Comparison of ENCODE assay signal across 12 mouse cellular contexts in the genomic region with DNA sequence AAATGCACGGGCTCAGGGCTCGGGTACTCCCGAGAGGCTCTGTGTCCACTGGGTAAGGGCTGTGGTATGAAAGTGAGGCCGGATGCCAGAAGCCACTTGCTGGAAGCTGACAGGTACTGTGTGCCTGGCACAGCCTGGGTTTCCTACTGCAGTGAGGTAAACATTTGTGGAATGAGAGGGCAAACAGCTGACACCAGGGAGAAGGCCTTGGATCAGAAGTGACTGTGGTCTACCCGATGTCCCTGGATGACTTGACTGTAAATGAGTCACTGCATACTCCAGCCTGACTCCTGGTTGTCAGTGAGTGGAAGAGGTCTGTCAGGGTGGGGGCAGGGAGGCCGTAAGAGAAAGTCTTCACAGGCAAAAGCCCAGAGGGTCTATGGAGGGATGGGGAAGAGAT. TPM values are rescaled to one million over a fixed set of nuclear protein-coding genes. Genes with fewer than 3 reads are reported as not detected.
DNase-seq lines count a peak whose midpoint lies in the region; ATAC-seq and TF ChIP-seq lines count a peak whose summit lies in the region.
"Had no signal": no experiment of that assay in that cellular context is flagged by ENCODE, and none has a peak within 500 bp of the region (broad histone marks: within the 10 kb centered on the region; RNA-seq: fewer than 3 reads in every experiment).

No protein-coding gene starts in this region.

- H3K27ac ChIP-seq in gastrocnemius, adult 2 months, result peak overlapping the region; percentile 43
- H3K27ac ChIP-seq in heart, embryonic 13.5 days (replicated peaks), result peak overlapping the region; percentile 29; the same call in 1 of the 2 replicates
- H3K27ac ChIP-seq in forebrain, embryonic 13.5 days, result no peak overlapping the region
- H3K27ac ChIP-seq: hindbrain, embryonic 14.5 days had no signal

- H3K9ac ChIP-seq in heart, embryonic 13.5 days, result peak overlapping the region; percentile 2; the same call in 1 of the 2 replicates
- H3K9ac ChIP-seq in forebrain, embryonic 13.5 days, result no peak overlapping the region
- H3K9ac ChIP-seq: hindbrain, embryonic 14.5 days had no signal

- TF ChIP-seq CTCF in gastrocnemius, adult 2 months (IDR thresholded peaks at IDR 0.05), result no peak
- TF ChIP-seq CTCF in Patski (IDR thresholded peaks at IDR 0.05), result no peak

- CTCF ChIA-PET in Patski (lab: Charles Lee), result interaction anchor here (0.9 to 1.5 kb wide), 2 partner anchors 33 to 71 kb away, joined by 3 to 4 read pairs; no protein-coding TSS in a partner anchor

- POLR2A ChIA-PET in Patski (lab: Charles Lee), result interaction anchor here (0.7 to 1.7 kb wide), 2 partner anchors 16 to 27 kb away, joined by 8 to 9 read pairs; partner anchors contain the start of gene Ttc39a

- no peak overlapping the region for H3K4me2 ChIP-seq in heart, embryonic 13.5 days
- H3K4me2 ChIP-seq in forebrain, embryonic 13.5 days, result no peak overlapping the region
- H3K4me2 ChIP-seq: hindbrain, embryonic 14.5 days had no signal

- intact Hi-C loops in gastrocnemius, adult 2 months (cut with DNase I), result no loop called here
- intact Hi-C loops in gastrocnemius, postnatal 36 days (cut with DNase I), result no loop called here

- peak; percentile 60 for DNase-seq in gastrocnemius, adult 2 months
- no peak for DNase-seq in gastrocnemius, postnatal 36 days
- no peak for DNase-seq in Patski (ENCODE audit: low read depth, low spot score)
- DNase-seq in lung, adult 18-20 months, result peak; percentile 73 to 81
- no peak for DNase-seq in frontal cortex, adult 2 months (ENCODE audit: extremely low spot score in 1 of 2, low spot score in 1 of 2)
- no peak for DNase-seq in yolk sac, embryonic 10.5 days (ENCODE audit: low spot score)
- DNase-seq: left cerebral cortex, postnatal 4 days; thymus, adult 18-20 months had no signal

- WGBS in heart, embryonic 13.5 days, result 50% methylated on average over 6 of the region's 6 CpGs
- 75% methylated on average over 6 of the region's 6 CpGs for WGBS in forebrain, embryonic 13.5 days

- ATAC-seq in Patski, result peak; percentile 96
- no peak for ATAC-seq in heart, embryonic 13.5 days (ENCODE audit: extremely low read depth, insufficient number of reproducible peaks, low FRiP score, low TSS enrichment)
- ATAC-seq in forebrain, embryonic 13.5 days, result no peak

- H3K36me3 ChIP-seq in heart, embryonic 13.5 days, result peaks cover 7% of the 10 kb centered on the region; the same call in 1 of the 2 replicates
- no peaks in the 10 kb centered on the region for H3K36me3 ChIP-seq in forebrain, embryonic 13.5 days (ENCODE audit: poor library complexity, severe bottlenecking)

- H3K4me1 ChIP-seq in heart, embryonic 13.5 days, result peaks cover 39% of the 10 kb centered on the region
- H3K4me1 ChIP-seq in forebrain, embryonic 13.5 days, result peaks cover 9% of the 10 kb centered on the region; the same call in 1 of the 2 replicates

- H3K27me3 ChIP-seq in Patski, result no peaks in the 10 kb centered on the region
- no peaks in the 10 kb centered on the region for H3K27me3 ChIP-seq in heart, embryonic 13.5 days (replicated peaks)
- no peaks in the 10 kb centered on the region for H3K27me3 ChIP-seq in forebrain, embryonic 13.5 days

- H3K4me3 ChIP-seq in gastrocnemius, adult 2 months, result no peak overlapping the region
- H3K4me3 ChIP-seq in heart, embryonic 13.5 days, result no peak overlapping the region
- H3K4me3 ChIP-seq in forebrain, embryonic 13.5 days, result no peak overlapping the region

- no peaks in the 10 kb centered on the region for H3K9me3 ChIP-seq in heart, embryonic 13.5 days
- H3K9me3 ChIP-seq in forebrain, embryonic 13.5 days (replicated peaks), result no peaks in the 10 kb centered on the region

- in situ Hi-C loops in Patski (cut with MboI; ENCODE audit: low pct_unique_long_range_greater_than_20kb), result loop anchor here (5.0 kb wide), 1 partner anchor 39 kb away; no protein-coding TSS in a partner anchor

RNA-seq across cellular contexts. Expression of gene Ttc39a, which starts 27.2 kb away (rescaled TPM):
- under 1 TPM in 1 of 2 experiments, not detected in 1; 0.15 TPM for total RNA-seq in gastrocnemius, adult 2 months (2021)
- under 1 TPM; 0.17 to 0.18 TPM for total RNA-seq in gastrocnemius, postnatal 36 days (2021)
- polyA plus RNA-seq in Patski (2021), result 7.2 TPM
- 8.8 and 9.7 TPM in 2 replicates for polyA plus RNA-seq in heart, embryonic 13.5 days (2015; fragmentation: Nextera tagmentation; extraction: Ambion mirVana)
- polyA plus RNA-seq in frontal cortex, adult 2 months (2012; rRNA removed), result 4.3 and 4.4 TPM in 2 replicates
- polyA plus RNA-seq in forebrain, embryonic 13.5 days (2015; fragmentation: Nextera tagmentation; extraction: Ambion mirVana), result 0.86 and 1.0 TPM in 2 replicates
- total RNA-seq: monocyte, adult 5-6 weeks had no signal

RNA-seq across cellular contexts. Expression of gene Rnf11, which starts 50.9 kb away (rescaled TPM):
- total RNA-seq in gastrocnemius, adult 2 months (2021), result 100 to 1,000 TPM; 134 to 137 TPM
- 100 to 1,000 TPM; 122 to 129 TPM for total RNA-seq in gastrocnemius, postnatal 36 days (2021)
- polyA plus RNA-seq in Patski (2021), result 95.6 TPM
- 42.6 and 45.0 TPM in 2 replicates for polyA plus RNA-seq in heart, embryonic 13.5 days (2015; fragmentation: Nextera tagmentation; extraction: Ambion mirVana)
- 169 and 170 TPM in 2 replicates for polyA plus RNA-seq in frontal cortex, adult 2 months (2012; rRNA removed)
- polyA plus RNA-seq in forebrain, embryonic 13.5 days (2015; fragmentation: Nextera tagmentation; extraction: Ambion mirVana), result 46.5 and 49.2 TPM in 2 replicates

Comparison
In these comparisons a context has a peak if more than half of its experiments do, and no peak if none do; other contexts are left out.
1. DNase-seq: peak in gastrocnemius, adult 2 months (single experiment) and lung, adult 18-20 months (2 of 2); none in gastrocnemius, postnatal 36 days (0 of 2), Patski (single experiment), frontal cortex, adult 2 months (0 of 2) and yolk sac, embryonic 10.5 days (single experiment).